Mouse (Mus musculus): ENCODE measurements at regions not wholly inside any gene's neighbourhood (a gene's known extent, or its start where the extent isn't known, plus 50 kb on each side); places are given as distances from the start of the nearest gene placed in this dataset.
A peak's percentile ranks its signal among the peaks of the same experiment; 100 is the strongest.

DNA sequence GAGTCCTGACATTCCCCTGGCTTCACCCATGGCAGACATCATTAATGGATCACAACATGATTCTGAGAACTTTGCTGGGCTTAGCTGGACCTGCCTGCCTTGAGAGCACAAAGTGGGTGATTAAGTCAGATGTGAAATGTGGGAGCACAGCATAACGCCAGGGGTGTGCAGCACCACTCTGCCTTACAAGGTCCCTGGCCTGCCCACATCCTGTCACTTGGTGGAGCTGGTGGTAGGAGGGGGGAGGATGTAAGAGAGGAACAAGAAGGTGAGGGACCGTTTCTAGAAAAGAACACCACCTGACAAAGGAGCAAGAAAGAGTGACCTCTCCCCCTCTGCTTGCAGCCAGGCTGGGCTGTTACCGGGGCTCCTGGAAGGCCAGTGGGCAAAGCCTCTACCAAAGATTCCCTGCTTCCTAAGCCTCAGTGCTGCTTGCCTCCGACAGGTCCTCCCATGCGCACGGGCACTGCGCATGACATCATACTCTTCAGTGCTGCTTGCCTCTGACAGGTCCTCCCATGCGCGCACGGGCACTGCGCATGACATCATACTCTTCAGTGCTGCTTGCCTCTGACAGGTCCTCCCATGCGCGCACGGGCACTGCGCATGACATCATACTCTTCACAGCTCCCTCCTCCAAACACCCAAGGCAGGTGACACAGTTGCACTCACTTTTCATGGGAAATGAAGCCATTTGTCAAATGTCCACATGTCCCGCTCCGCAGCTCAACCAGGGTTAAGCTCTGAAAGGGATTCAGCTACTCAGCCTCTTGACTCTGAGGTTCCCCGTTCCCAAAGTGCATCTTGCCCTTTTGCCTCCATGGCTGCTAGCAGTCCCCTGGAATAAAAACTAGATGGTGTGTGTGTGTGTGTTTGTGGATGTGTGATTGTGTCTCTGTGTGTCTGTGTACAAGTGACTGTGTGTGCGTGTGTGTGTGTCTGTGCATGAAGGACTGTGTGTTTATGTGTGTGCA lies 125.7 kb downstream of the 3100002H09Rik start:
- Histone ChIP-seq H3K27me3 (ENCODE audit: insufficient read depth, low read length) (no peaks in the 10 kb centered on the region), H3K4me2 (ENCODE audit: low read depth) (no peak overlapping the region), H3K9ac (no peak overlapping the region), H3K4me3 (ENCODE audit: low read depth, low read length) (no peak overlapping the region), H3K27ac (ENCODE audit: low read depth, low read length) (no peak overlapping the region), H3K9me3 (ENCODE audit: low read length) (0 out of 2 replicates have a peak, but pooled peaks cover 5% of the 10 kb centered on the region), H3K36me3 (ENCODE audit: insufficient read depth) (no peaks in the 10 kb centered on the region), H3K4me1 (ENCODE audit: insufficient read depth) (no peaks in the 10 kb centered on the region)
- no peak for DNase-seq
- ATAC-seq = peak; percentile 73
- 28% methylated on average over 19 of the region's 19 CpGs for WGBS
- no peak for TF ChIP-seq CTCF (IDR thresholded peaks at IDR 0.05; ENCODE audit: low read depth)

DNA sequence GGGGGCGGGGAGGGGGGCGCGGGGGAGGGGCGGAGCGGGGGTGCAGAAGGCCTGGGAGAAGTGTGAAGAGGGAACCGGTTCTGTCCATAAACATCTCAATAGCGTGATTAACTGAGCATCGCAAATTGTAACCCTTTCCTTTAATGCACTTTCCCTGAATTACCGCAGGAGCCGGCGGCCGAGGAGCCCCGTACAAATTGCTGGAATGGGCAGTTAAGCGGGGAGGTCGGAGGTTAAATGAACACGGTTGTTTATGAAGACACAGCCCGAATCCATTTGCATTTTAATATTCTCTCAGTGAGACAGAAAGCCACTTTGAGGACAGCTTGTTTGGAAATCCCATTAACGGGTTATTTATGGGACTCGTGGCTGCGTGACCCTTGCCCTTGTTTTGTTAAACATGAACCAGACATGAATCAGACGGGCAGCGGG lies 132.7 kb downstream of the 3100002H09Rik start:
- Histone ChIP-seq H3K9me3 (ENCODE audit: low read length) (no peaks in the 10 kb centered on the region), H3K27me3 (ENCODE audit: insufficient read depth, low read length) (no peaks in the 10 kb centered on the region), H3K27ac (ENCODE audit: low read depth, low read length) (no peak overlapping the region), H3K4me2 (ENCODE audit: low read depth) (peak overlapping the region; percentile 46), H3K4me3 (ENCODE audit: low read depth, low read length) (peak overlapping the region; percentile 18), H3K36me3 (ENCODE audit: insufficient read depth) (no peaks in the 10 kb centered on the region), H3K4me1 (ENCODE audit: insufficient read depth) (peaks cover 5% of the 10 kb centered on the region), H3K9ac (no peak overlapping the region)
- WGBS = 11% methylated on average over 20 of the region's 22 CpGs
- DNase-seq = peak; percentile 24
- no peak for TF ChIP-seq CTCF (IDR thresholded peaks at IDR 0.05; ENCODE audit: low read depth)
- ATAC-seq = no peak; the same call in 1 of the 2 replicates

DNA sequence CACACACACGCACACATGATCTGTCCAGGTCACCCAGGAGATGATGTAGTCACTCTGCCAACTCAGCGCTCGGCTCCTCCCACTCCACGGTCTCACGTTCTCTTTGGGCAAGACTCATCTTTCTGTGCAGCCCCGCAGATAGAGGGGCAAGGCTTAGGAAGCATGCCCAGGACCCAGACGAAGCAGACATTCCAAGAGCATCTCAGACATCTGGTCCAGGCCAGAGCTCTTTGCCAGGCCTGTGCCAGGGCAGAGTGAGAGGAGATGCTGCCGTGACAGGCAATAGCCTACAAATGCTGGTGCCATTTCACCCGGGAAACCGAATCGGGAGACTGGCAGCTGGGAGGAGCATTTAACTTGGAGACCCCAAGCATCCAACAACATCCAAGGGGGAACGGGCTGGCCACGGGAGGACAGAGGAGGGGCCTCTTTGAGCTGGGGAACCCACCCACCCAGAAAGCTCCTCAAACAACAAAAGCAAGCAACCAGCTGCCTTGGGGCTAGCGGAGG lies 133.2 kb downstream of the 3100002H09Rik start:
- Histone ChIP-seq H3K4me3 (ENCODE audit: low read depth, low read length) (peak overlapping the region; percentile 18), H3K27me3 (ENCODE audit: insufficient read depth, low read length) (no peaks in the 10 kb centered on the region), H3K9me3 (ENCODE audit: low read length) (no peaks in the 10 kb centered on the region), H3K9ac (0 out of 2 replicates have a peak overlapping the region, but pooled peaks have one; percentile 22), H3K4me1 (ENCODE audit: insufficient read depth) (peaks cover 5% of the 10 kb centered on the region), H3K4me2 (ENCODE audit: low read depth) (peak overlapping the region; percentile 46), H3K27ac (ENCODE audit: low read depth, low read length) (peak overlapping the region; percentile 35; the same call in 1 of the 2 replicates), H3K36me3 (ENCODE audit: insufficient read depth) (no peaks in the 10 kb centered on the region)
- peak; percentile 68 for DNase-seq
- no peak for TF ChIP-seq CTCF (IDR thresholded peaks at IDR 0.05; ENCODE audit: low read depth)
- 8% methylated on average over 14 of the region's 14 CpGs for whole genome bisulfite sequencing
- peak; percentile 84 for ATAC-seq

DNA sequence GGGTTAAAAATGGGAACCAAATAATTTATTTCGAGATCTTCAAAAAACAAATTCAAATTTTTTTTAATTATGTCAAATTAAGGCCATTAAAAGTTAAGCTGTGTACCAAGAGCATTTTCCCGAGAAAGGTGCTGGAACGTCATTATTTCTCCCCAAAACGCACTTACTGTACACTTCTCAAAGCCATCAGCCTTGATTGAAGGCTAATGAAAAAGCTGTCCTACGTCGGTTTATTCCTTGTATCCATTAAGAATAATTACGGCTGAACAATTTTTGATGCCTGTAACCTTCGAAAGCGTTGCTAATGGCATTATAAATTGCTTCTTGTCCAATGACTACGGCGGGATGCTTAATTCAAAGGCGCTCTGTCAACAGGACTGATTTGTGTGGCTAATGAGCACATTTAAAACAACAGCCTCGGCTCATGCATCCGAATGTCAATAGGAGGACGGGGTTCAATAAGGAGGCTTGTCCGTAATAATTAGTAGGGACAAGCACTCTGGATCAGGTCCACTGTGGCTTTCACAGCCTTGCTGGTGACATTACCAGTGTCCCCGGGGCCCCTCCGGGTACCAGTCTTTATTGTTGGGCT lies 145.3 kb downstream of the 3100002H09Rik start:
- Histone ChIP-seq H3K9me3 (ENCODE audit: low read length) (no peaks in the 10 kb centered on the region), H3K4me2 (ENCODE audit: low read depth) (no peak overlapping the region)
- 19% methylated on average over 18 of the region's 18 CpGs for WGBS

DNA sequence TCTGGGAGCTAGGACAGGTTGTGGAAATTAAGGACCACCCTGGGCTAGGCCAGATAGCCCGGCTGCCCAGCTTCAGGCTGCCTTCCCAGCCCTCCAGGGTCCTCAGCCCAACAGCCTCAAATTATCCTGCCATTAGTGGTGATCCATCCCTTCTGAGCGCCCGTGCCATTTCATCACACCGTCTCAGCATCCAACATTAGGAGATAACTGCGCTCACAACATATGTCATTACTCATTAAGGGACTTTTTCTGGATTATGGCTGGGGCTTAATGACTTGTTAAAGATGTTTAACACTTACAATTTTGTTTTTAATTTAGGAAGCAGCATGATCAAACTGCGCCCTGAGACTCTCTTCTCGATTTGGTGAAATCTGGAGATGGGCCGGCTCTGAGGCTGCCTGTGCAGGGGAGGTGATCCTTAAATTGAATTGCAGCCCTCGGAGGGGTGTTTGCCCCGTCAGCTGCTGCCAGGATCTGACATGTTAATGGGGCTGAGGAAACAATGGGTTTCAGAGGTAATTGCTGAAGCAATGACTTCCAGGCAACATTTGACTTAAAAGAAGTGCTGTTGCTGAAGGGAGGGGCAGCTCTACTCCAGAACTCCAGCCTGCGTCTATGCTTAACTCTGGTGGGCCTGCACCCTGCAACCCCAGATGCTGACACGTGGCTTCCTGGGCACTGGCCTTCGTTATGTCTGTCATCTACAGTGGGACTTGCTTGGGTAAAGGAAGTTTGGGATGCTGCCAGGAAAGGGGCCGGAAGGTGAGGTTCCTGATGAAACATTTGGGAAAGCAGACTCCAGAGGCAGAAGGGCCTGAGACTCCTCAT lies 154.9 kb downstream of the 3100002H09Rik start:
- no peak overlapping the region for H3K4me3 ChIP-seq (ENCODE audit: low read depth, low read length)
- ATAC-seq (peak; percentile 80; the same call in 1 of the 2 replicates), DNase-seq (peak; percentile 46)
- H3K36me3 ChIP-seq (ENCODE audit: insufficient read depth) = no peaks in the 10 kb centered on the region
- H3K27me3 ChIP-seq (ENCODE audit: insufficient read depth, low read length) = no peaks in the 10 kb centered on the region
- no peaks in the 10 kb centered on the region for H3K9me3 ChIP-seq (ENCODE audit: low read length)
- no peak overlapping the region for H3K9ac ChIP-seq
- peak overlapping the region; percentile 58 for H3K27ac ChIP-seq (ENCODE audit: low read depth, low read length)
- WGBS = 28% methylated on average over 14 of the region's 14 CpGs
- TF ChIP-seq CTCF (IDR thresholded peaks at IDR 0.05; ENCODE audit: low read depth) = no peak
- H3K4me1 ChIP-seq (ENCODE audit: insufficient read depth) = peaks cover 10% of the 10 kb centered on the region
- H3K4me2 ChIP-seq (ENCODE audit: low read depth) = no peak overlapping the region

More for the DNA sequence above, 145.3 kb downstream of the 3100002H09Rik start:
- Histone ChIP-seq H3K27ac (ENCODE audit: low read depth, low read length) (no peak overlapping the region), H3K36me3 (ENCODE audit: insufficient read depth) (no peaks in the 10 kb centered on the region), H3K4me3 (ENCODE audit: low read depth, low read length) (no peak overlapping the region), H3K9ac (no peak overlapping the region), H3K27me3 (ENCODE audit: insufficient read depth, low read length) (no peaks in the 10 kb centered on the region), H3K4me1 (ENCODE audit: insufficient read depth) (no peaks in the 10 kb centered on the region)
- no peak for TF ChIP-seq CTCF (IDR thresholded peaks at IDR 0.05; ENCODE audit: low read depth)
- DNase-seq = peak; percentile 35
- peak; percentile 36; the same call in 1 of the 2 replicates for ATAC-seq

DNA sequence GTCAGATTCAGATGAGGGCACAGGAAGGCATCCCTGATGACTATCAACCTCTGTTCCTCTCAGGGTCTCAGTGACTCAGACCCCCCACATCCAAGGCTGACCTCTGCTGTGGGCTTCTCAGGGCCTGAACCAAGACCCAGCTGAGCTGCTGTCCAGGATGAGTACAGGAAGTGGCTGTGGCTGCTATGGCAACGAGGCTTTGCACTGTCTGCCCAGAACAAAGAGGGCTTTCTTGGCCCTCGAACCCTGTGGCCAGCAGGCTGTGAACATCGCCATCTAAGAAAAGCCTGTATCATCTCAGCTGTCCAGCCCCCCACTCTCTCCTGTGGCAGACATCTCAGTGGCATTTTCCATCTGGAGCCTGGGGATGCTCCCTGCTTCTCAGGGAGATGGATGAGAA lies 159.5 kb downstream of the 3100002H09Rik start:
- Histone ChIP-seq H3K9me3 (ENCODE audit: low read length) (no peaks in the 10 kb centered on the region), H3K27ac (ENCODE audit: low read depth, low read length) (no peak overlapping the region), H3K4me1 (ENCODE audit: insufficient read depth) (peaks cover 9% of the 10 kb centered on the region), H3K36me3 (ENCODE audit: insufficient read depth) (no peaks in the 10 kb centered on the region), H3K4me2 (ENCODE audit: low read depth) (no peak overlapping the region), H3K27me3 (ENCODE audit: insufficient read depth, low read length) (no peaks in the 10 kb centered on the region), H3K9ac (no peak overlapping the region), H3K4me3 (ENCODE audit: low read depth, low read length) (no peak overlapping the region)
- 12% methylated on average over 3 of the region's 3 CpGs for WGBS
- no peak for TF ChIP-seq CTCF (IDR thresholded peaks at IDR 0.05; ENCODE audit: low read depth)
- DNase-seq = no peak
- ATAC-seq = peak; percentile 35; the same call in 1 of the 2 replicates
